ENCODE assay signal across 10 mouse cellular contexts in the genomic region with DNA sequence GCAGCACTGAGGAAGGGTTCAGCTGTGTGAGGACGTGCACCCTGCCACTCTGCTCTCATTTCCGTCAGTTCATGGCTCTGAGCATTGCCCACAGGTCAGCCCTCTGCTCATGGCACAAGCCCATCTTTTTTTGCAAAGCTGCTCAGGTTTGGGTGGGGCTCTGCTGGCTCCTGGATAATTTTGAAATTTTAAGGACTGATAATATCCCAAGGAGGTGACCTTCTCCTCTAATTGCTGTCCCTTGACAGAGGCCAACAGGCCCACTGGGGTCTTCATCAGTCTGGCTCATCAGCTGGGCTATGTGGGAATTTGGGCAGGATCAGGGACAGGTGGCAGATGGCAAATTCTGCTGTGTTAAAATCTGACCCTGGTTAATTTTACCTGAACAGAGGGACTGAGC.
"Had no signal": no experiment of that assay in that cellular context is flagged by ENCODE, and none has a peak within 500 bp of the region (broad histone marks: within the 10 kb centered on the region; RNA-seq: fewer than 3 reads in every experiment).

No protein-coding gene starts in this region.

- DNase-seq: kidney, postnatal 10 days; kidney, postnatal 4 days; liver; liver, embryonic 13.5 days; liver, postnatal 0 days; lung, postnatal 14 days; midbrain, embryonic 14.5 days; right cerebral cortex, postnatal 4 days; spleen, adult 18-20 months; thymus, adult 2 months had no signal
